Mouse (Mus musculus) T-helper 17 cell (primary cell): ENCODE measurements at regions not wholly inside any gene's neighbourhood (a gene's known extent, or its start where the extent isn't known, plus 50 kb on each side); places are given as distances from the start of the nearest gene placed in this dataset.

Experiments
- in situ Hi-C, 2 experiments: fragments of 300-600 bp; cut with MboI, MseI; formaldehyde crosslinking; loops; 1 replicate in 1 of 2; 2 replicates in 1 of 2; pipeline ENCODE4 v1.15.1; 2025; ENCODE audit warnings: high pct_unique_total_duplicates in 2 of 2

GRCm38 (mm10) chr3:8310379-8311128 lies 1299.3 kb downstream of the Zfp704 start:
- in situ Hi-C loops, result no loop called here

GRCm38 (mm10) chr3:8307296-8307695 lies 1302.6 kb downstream of the Zfp704 start:
- in situ Hi-C loops, result no loop called here

GRCm38 (mm10) chr3:8304784-8305183 lies 1305.1 kb downstream of the Zfp704 start:
- in situ Hi-C loops, result no loop called here

GRCm38 (mm10) chr3:8293036-8293435 lies 1316.8 kb downstream of the Zfp704 start:
- in situ Hi-C loops, result no loop called here

- in situ Hi-C loops, result loop anchor here in 1 of 2 experiments (10.0 kb wide), 1 partner anchor 225 kb away; no protein-coding TSS in a partner anchor
Observed at GRCm38 (mm10) chr3:8289558-8289957, 1320.3 kb downstream of the Zfp704 start.

- in situ Hi-C loops, result loop anchor here in 1 of 2 experiments (10.0 kb wide), 1 partner anchor 226 kb away; no protein-coding TSS in a partner anchor
Observed at GRCm38 (mm10) chr3:8288437-8288836, 1321.4 kb downstream of the Zfp704 start.

GRCm38 (mm10) chr3:8284655-8285428 lies 1325.0 kb downstream of the Zfp704 start:
- in situ Hi-C loops, result loop anchor here in 1 of 2 experiments (10.0 kb wide), 1 partner anchor 230 kb away; no protein-coding TSS in a partner anchor

GRCm38 (mm10) chr3:8282411-8282810 lies 1327.5 kb downstream of the Zfp704 start:
- in situ Hi-C loops, result loop anchor here in 1 of 2 experiments (10.0 kb wide), 1 partner anchor 232 kb away; no protein-coding TSS in a partner anchor

GRCm38 (mm10) chr3:8276661-8277060 lies 1333.2 kb downstream of the Zfp704 start:
- in situ Hi-C loops, result loop anchor here (10.0 kb wide), 1 partner anchor 62 kb away; no protein-coding TSS in a partner anchor

- in situ Hi-C loops, result loop anchor here (10.0 kb wide), 1 partner anchor 56 kb away; no protein-coding TSS in a partner anchor
Observed at GRCm38 (mm10) chr3:8270935-8271298, 1339.0 kb downstream of the Zfp704 start.

- in situ Hi-C loops, result loop anchor here (10.0 kb wide), 1 partner anchor 55 kb away; no protein-coding TSS in a partner anchor
Observed at GRCm38 (mm10) chr3:8270009-8270934, 1339.6 kb downstream of the Zfp704 start.

- in situ Hi-C loops, result no loop called here
Observed at GRCm38 (mm10) chr3:8265783-8266182, 1344.1 kb downstream of the Zfp704 start.

GRCm38 (mm10) chr3:8264366-8265033 lies 1345.4 kb downstream of the Zfp704 start:
- in situ Hi-C loops, result no loop called here

GRCm38 (mm10) chr3:8257293-8257692 lies 1352.6 kb downstream of the Zfp704 start:
- in situ Hi-C loops, result no loop called here

GRCm38 (mm10) chr3:8252311-8252710 lies 1357.6 kb downstream of the Zfp704 start:
- in situ Hi-C loops, result no loop called here

- in situ Hi-C loops, result loop anchor here (5.0 kb wide), 1 partner anchor 763 kb away; no protein-coding TSS in a partner anchor
Observed at GRCm38 (mm10) chr3:8248911-8249310, 1361.0 kb downstream of the Zfp704 start.

GRCm38 (mm10) chr3:8245822-8246221 lies 1364.1 kb downstream of the Zfp704 start:
- in situ Hi-C loops, result loop anchor here (5.0 kb wide), 1 partner anchor 766 kb away; no protein-coding TSS in a partner anchor

GRCm38 (mm10) chr3:8245195-8245789 lies 1364.6 kb downstream of the Zfp704 start:
- in situ Hi-C loops, result loop anchor here (5.0 kb wide), 1 partner anchor 767 kb away; no protein-coding TSS in a partner anchor

GRCm38 (mm10) chr3:8244526-8245194 lies 1365.2 kb downstream of the Zfp704 start:
- in situ Hi-C loops, result loop anchor here (5.0 kb wide), 1 partner anchor 768 kb away; no protein-coding TSS in a partner anchor
